Mouse (Mus musculus): ENCODE measurements around the gene Ifna16.

DNA sequence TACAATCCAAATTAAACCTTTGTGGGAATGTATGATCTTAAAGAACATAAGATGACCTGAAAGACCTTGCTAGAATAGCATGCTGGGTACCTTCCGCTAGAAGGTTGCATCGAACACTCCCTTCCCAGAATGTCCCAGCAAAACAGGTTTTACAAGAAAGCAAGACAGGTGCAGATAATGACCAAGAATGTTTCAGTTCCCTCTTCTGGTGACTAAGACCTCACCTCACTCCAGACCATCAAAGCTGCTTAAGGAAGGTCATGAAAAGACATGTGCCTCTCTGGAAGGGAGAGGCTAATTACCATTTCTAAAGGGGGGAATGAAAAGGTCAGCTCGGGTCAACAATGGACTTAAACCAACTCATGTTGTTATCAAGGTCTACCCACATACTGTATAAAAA is 23.1 kb downstream of the Ifna16 start:
- no peak for TF ChIP-seq CTCF (IDR thresholded peaks at IDR 0.05; ENCODE audit: low read depth, low read length)
- no peak for TF ChIP-seq POLR2A (IDR thresholded peaks at IDR 0.05; ENCODE audit: borderline replicate concordance, low read depth, low read length)

Measured in bone marrow macrophage, adult 2 months (primary cell).